Mouse (Mus musculus) heart, adult 2 months (tissue): ENCODE results near the gene Grhl1. TPM values are rescaled to one million over a fixed set of nuclear protein-coding genes. Genes with fewer than 3 reads are reported as not detected.

Source experiments
- DNase-seq, 2 experiments: peaks; one replicate each; pipeline ENCODE4 v3.0.0; 2021
- H3K27ac ChIP-seq: fragments of 200-600 bp; 2 replicates; pipeline ENCODE4 v1.8.1; 2022
- H3K27me3 ChIP-seq: fragments of 200-500 bp; 2 replicates; pipeline ENCODE4 v1.6.1; 2012; ENCODE audit warnings: mild to moderate bottlenecking, low read length, inconsistent platforms, mixed read lengths; ENCODE audit not compliant: control insufficient read depth, insufficient read depth
- H3K36me3 ChIP-seq: fragments of 200-500 bp; 2 replicates; pipeline ENCODE4 v1.6.1; 2012; ENCODE audit warnings: low read length, inconsistent platforms; ENCODE audit not compliant: control insufficient read depth, insufficient read depth
- H3K4me1 ChIP-seq: fragments of 200-500 bp; 2 replicates; pipeline ENCODE4 v1.6.1; 2011; ENCODE audit warnings: low read length; ENCODE audit not compliant: control insufficient read depth, insufficient read depth
- H3K4me3 ChIP-seq: fragments of 200-600 bp; 2 replicates; pipeline ENCODE4 v1.8.1; 2022
- H3K79me2 ChIP-seq: fragments of 200-500 bp; replicated peaks from 2 replicates; pipeline ENCODE4 v1.6.1; 2012; ENCODE audit warnings: mild to moderate bottlenecking, inconsistent platforms, low read length, moderate library complexity, mixed read lengths; ENCODE audit not compliant: control insufficient read depth, insufficient read depth
- H3K9ac ChIP-seq: fragments of 200-500 bp; 2 replicates; pipeline ENCODE4 v1.6.1; 2012; ENCODE audit warnings: low read depth, mild to moderate bottlenecking, control low read depth, inconsistent platforms, low read length, mixed read lengths
- CTCF ChIP-seq: fragments of 200-600 bp; IDR thresholded peaks from 2 replicates; pipeline ENCODE4 v1.8.1; 2022; ENCODE audit warnings: antibody characterized with exemption, mild to moderate bottlenecking, moderate library complexity
- EP300 ChIP-seq: fragments of 200-500 bp; IDR thresholded peaks from 2 replicates; pipeline ENCODE4 v1.6.1; 2011; ENCODE audit warnings: low read depth, low read length, control low read depth; ENCODE audit not compliant: insufficient read depth
- POLR2A ChIP-seq: fragments of 200-500 bp; IDR thresholded peaks from 2 replicates; pipeline ENCODE4 v1.6.1; 2011; ENCODE audit warnings: mild to moderate bottlenecking, low read depth, low read length, control low read depth; ENCODE audit not compliant: insufficient read depth
- WGBS: fragments of 180-500 bp; shearing (Covaris S2); methylation state at CpG from one replicate; pipeline ENCODE4 v1.1.7; 2018; 5-methylcytosine and 5-hydroxymethylcytosine counted together
- intact Hi-C: fragments of 180-260 bp; cut with DNase I; formaldehyde crosslinking; loops from one replicate; pipeline ENCODE4 v1.15.1; 2025
- polyA plus RNA-seq: library from polyadenylated mRNA; depleted of rRNA; stranded (reverse); fragments of >200 nt; gene quantifications from 2 replicates; pipeline ENCODE4 v1.2.3, GENCODE M21; 2012
- total RNA-seq, 2 experiments: library from RNA; stranded (reverse); gene quantifications; 2 replicates each; pipeline ENCODE4 v1.2.3; 2021

The Grhl1 gene
- total and polyA plus RNA-seq, 3 experiments = 0.39 to 0.73 (median 0.43) TPM

DNA sequence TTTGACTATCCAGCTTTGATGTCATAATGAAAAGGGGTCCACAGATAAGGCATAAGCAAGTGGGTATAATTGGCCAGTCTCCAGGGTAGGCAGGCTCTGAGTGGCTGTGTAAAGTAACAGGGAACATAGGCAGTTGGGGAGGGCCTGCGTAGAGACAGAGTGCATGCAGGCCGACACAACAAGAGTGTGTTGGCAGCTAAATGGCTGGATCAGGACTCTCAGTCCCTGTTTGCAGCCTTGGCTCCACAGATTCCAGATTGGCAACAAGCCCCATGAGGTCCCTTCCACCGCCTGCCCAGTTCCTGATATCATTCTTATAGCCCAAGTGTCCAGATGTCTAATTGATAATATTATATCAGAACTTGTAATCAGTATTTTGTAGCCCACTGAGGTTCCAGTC, 11.6 kb downstream of the Grhl1 start:
- Histone ChIP-seq H3K36me3 (no peaks in the 10 kb centered on the region), H3K27me3 (no peaks in the 10 kb centered on the region), H3K9ac (no peak overlapping the region), H3K4me1 (peaks cover 1% of the 10 kb centered on the region; the same call in 1 of the 2 replicates), H3K79me2 (no peaks in the 10 kb centered on the region), H3K27ac (no peak overlapping the region), H3K4me3 (no peak overlapping the region)
- intact Hi-C loops = no loop called here
- DNase-seq = peak in 1 of 2 experiments; percentile 26
- no peak for TF ChIP-seq CTCF
- no peak for TF ChIP-seq POLR2A
- no peak for TF ChIP-seq EP300
- WGBS = 53% methylated on average over 3 of the region's 3 CpGs

GRCm38 (mm10) chr12:24584835-24585234, 12.8 kb downstream of the Grhl1 start:
- Histone ChIP-seq H3K27me3 (no peaks in the 10 kb centered on the region), H3K4me1 (peaks cover 1% of the 10 kb centered on the region; the same call in 1 of the 2 replicates), H3K36me3 (no peaks in the 10 kb centered on the region), H3K27ac (no peak overlapping the region), H3K4me3 (no peak overlapping the region), H3K9ac (no peak overlapping the region), H3K79me2 (no peaks in the 10 kb centered on the region)
- DNase-seq = peak; percentile 35 to 61
- WGBS = 63% methylated on average over 8 of the region's 8 CpGs
- TF ChIP-seq EP300 (0 out of 2 replicates have a peak, but pooled peaks have one; percentile 35), CTCF (no peak)
- intact Hi-C loops = no loop called here

GRCm38 (mm10) chr12:24586193-24586592, 14.1 kb downstream of the Grhl1 start:
- 87% methylated on average over 7 of the region's 7 CpGs for WGBS
- no peak overlapping the region for H3K4me3 ChIP-seq
- no peak overlapping the region for H3K9ac ChIP-seq
- DNase-seq = no peak
- intact Hi-C loops = no loop called here
- TF ChIP-seq CTCF (no peak), POLR2A (no peak), EP300 (no peak)
- H3K27me3 ChIP-seq = no peaks in the 10 kb centered on the region
- H3K36me3 ChIP-seq = no peaks in the 10 kb centered on the region
- no peaks in the 10 kb centered on the region for H3K79me2 ChIP-seq
- peaks cover 1% of the 10 kb centered on the region; the same call in 1 of the 2 replicates for H3K4me1 ChIP-seq
- no peak overlapping the region for H3K27ac ChIP-seq

GRCm38 (mm10) chr12:24590371-24590770, 18.3 kb downstream of the Grhl1 start:
- no peak overlapping the region for H3K27ac ChIP-seq
- DNase-seq = no peak
- no peak for TF ChIP-seq CTCF
- no peak for TF ChIP-seq POLR2A
- no peak for TF ChIP-seq EP300
- no peak overlapping the region for H3K4me3 ChIP-seq
- H3K36me3 ChIP-seq = no peaks in the 10 kb centered on the region
- intact Hi-C loops = no loop called here
- WGBS = 85% methylated on average over 7 of the region's 7 CpGs
- H3K9ac ChIP-seq = no peak overlapping the region
- no peaks in the 10 kb centered on the region for H3K27me3 ChIP-seq
- no peaks in the 10 kb centered on the region for H3K79me2 ChIP-seq
- peaks cover 4% of the 10 kb centered on the region for H3K4me1 ChIP-seq

- no peak for DNase-seq
- H3K79me2 ChIP-seq = no peaks in the 10 kb centered on the region
- H3K27ac ChIP-seq = no peak overlapping the region
- H3K4me3 ChIP-seq = no peak overlapping the region
- intact Hi-C loops = loop anchor here (1.0 kb wide), 1 partner anchor 20 kb away; the partner anchor contains the start of gene Grhl1
- peaks cover 4% of the 10 kb centered on the region for H3K4me1 ChIP-seq
- H3K27me3 ChIP-seq = no peaks in the 10 kb centered on the region
- TF ChIP-seq EP300 = no peak
- no peak for TF ChIP-seq CTCF
- TF ChIP-seq POLR2A = no peak
- 89% methylated on average over 9 of the region's 9 CpGs for WGBS
- no peaks in the 10 kb centered on the region for H3K36me3 ChIP-seq
- no peak overlapping the region for H3K9ac ChIP-seq
Observed at GRCm38 (mm10) chr12:24592055-24592454, 20.0 kb downstream of the Grhl1 start.

GRCm38 (mm10) chr12:24592956-24593672, 21.0 kb downstream of the Grhl1 start:
- H3K9ac ChIP-seq = 0 out of 2 replicates have a peak overlapping the region, but pooled peaks have one; percentile 0
- intact Hi-C loops = loop anchor here (1.0 kb wide), 1 partner anchor 21 kb away; the partner anchor contains the start of gene Grhl1
- TF ChIP-seq CTCF (peak; percentile 14; the same call in 1 of the 2 replicates), POLR2A (no peak)
- H3K4me3 ChIP-seq = peak overlapping the region; percentile 32
- peak; percentile 81 to 86 for DNase-seq
- no peaks in the 10 kb centered on the region for H3K27me3 ChIP-seq
- H3K27ac ChIP-seq = peak overlapping the region; percentile 45
- H3K36me3 ChIP-seq = no peaks in the 10 kb centered on the region
- 8% methylated on average over 22 of the region's 22 CpGs for WGBS
- no peaks in the 10 kb centered on the region for H3K79me2 ChIP-seq
- H3K4me1 ChIP-seq = peaks cover 4% of the 10 kb centered on the region
